Mouse (Mus musculus): Measurements from ENCODE around the gene Taok3. TPM values are rescaled to one million over a fixed set of nuclear protein-coding genes. Genes with fewer than 3 reads are reported as not detected.

Taok3 gene
- 108 TPM for polyA plus RNA-seq (2017; shearing (Covaris generic))

DNA sequence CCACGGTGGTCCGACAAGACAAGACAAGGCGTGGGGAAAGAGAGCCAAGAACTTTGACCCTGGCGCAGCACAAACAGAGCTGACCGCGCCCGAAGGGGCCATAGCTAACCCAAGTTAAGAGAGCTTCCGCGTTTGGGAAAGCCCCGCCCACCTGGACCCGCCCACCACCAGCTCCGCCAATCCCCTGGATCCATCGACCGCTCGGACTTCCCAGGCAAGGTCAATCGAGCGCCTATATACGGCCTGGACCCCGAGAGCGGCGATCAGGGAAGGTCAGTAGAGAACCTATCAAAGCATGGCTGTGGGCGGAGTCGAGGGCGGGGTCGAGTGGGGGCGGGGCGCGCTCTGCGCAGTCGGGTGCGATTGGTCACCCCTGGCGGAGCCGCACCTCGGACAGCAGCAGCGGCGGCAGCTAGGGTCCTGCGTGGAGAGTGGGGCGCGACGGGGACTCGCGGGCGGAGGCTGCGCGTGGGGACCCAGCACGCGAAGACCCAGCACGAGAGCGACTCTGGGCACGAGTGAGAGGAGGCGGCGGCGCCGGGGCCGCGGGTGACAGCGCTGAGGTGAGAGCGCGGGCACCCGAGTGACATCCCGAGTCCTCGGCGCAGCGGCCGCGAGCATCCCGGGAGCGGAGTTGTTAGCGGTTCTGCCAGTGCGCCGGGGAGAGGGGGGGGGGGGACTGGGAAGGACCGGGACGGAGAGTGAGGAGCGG is at the start of gene Taok3:
Gene Taok3 (plus strand): TSS at position 353 of the 712 bp plus-strand sequence.

DNA sequence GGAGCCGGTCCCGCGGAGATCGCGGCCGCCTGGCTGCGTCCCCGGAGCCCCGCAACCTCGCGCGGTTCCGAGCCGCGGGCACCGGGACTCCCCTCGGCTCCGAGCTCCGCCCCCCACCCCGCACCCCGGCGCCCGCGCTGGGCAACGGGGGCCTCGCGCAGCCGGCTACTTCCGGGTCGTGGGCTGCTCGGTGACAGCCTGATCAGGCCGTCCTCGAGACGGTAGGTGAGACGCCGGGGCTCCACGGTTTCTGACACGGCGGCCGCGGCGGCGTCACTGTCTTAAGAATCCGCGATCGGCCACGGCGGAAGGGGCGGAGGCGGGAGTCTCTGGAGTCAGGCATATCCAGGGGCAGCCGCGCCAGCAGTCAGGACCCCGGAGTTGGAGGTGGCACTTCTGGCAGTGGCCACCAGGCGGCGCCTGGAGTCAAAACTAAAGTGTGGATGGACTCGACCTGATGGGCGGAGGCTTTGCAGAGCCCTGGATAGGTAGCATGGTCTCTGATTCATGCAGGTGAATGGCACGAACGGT is 4.0 kb upstream of the Taok3 start, which contains the start of gene Suds3:
Gene Suds3 (minus strand): TSS at position 278 of the 531 bp plus-strand sequence.

DNA sequence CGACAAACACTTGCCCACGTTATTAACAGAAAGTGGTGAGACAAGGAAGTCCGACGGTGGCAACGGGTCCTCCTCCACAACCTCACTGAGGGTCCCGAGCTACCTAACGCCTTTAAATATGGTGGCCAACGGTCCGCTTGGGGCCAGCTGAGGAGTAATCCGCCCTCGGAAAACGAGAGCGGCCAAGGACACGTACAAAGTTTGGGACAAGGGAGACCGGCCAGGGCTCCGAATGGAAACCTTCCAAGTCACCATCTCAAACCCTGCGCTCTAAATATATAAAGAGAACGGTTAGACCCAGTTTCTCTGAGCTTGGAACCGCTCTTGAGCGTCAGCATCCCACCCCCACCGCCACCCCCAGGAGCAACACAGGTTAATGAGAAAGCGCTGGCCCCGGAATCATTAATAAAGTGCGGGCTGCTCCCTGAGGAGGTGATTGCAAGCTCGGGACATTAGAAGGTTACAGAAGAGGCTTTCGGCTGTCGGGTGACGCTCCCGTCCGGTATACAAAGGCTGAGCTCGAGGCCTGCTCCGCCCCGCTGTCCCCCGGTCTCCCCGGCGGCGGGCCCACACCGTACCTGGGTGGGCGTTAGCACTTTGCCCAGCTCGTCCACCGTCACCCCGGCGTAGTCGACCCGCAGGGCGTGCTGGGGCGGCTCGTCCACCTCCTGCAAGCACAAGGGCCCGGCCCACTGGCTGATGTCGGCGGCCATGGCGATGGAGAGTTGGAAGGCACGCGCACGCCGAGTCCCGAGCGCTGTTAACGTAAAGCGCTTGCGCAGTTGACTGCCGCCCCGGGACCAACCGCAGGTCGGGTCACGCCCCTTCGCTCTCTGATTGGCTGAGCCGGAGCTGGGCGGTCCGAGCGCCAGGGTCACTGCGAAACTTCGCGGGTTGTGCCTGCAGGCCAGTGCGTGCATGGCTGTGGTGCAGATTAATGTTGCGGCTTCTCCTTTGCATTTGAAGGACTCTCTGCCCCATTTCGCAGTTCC is 167.2 kb downstream of the Taok3 start, which contains the start of gene Pebp1:
Gene Pebp1 (minus strand): TSS at position 795 of the 992 bp plus-strand sequence.

DNA sequence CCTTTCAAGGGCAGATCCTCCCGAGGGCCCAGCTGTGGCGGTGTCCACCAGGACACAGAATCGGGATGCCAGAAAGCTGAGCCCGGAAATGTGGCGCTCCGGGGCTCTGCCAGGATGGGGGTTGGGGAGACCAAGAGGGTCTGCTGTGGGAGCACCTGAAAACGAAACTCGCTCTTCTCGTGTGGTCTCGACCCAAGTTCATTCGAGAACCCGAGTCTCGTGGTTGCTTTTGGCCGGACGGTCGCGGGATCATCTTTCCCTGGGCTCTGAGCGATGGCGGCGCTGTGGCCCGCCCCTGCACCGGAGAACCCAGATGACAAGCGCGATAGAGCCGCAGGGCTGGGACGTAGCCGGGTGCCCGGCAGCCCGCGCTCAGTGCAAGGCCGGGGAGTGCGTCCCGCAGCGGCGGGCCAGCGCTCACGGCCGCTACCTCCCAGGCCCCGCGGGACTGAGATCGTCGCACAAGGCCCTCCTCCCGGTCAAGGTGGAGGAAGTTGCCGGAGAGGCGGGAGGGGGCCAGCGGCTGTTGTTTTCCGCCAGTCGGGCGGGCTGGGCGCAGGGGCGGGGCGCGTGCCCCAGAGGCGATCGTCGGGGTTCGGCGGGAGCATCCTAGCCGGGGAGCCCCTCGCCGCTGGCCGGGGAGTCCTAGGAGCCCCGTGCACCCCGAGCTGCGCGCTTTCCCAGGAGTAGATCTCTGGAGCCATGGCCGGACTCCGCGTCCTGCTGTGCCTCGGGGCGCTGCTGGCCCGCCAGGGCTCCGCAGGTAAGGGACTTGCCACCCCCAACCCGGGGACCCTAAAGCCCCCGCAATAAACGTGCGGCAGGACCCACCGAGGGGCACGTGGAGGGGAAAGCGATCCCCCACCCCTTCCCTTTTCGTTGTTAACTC is 199.1 kb downstream of the Taok3 start, which contains the start of gene Vsig10:
Gene Vsig10 (plus strand): TSS at position 343 of the 889 bp plus-strand sequence.

Other genes with a start within 250 kb of the Taok3 start
- gene Suds3, start 4.0 kb upstream of the Taok3 start, polyA plus RNA-seq (2017; shearing (Covaris generic)) = 71.1 TPM
- gene Pebp1, start 167.5 kb downstream of the Taok3 start, polyA plus RNA-seq (2017; shearing (Covaris generic)) = 158 TPM
- 2.0 TPM for gene Vsig10, start 199.0 kb downstream of the Taok3 start, polyA plus RNA-seq (2017; shearing (Covaris generic))
- 48.2 TPM for gene Wsb2, start 237.2 kb downstream of the Taok3 start, polyA plus RNA-seq (2017; shearing (Covaris generic))

Data from effector memory CD4-positive, alpha-beta T cell, adult 7 months (primary cell).